Mouse (Mus musculus): Measurements from ENCODE around the gene 2310011J03Rik. TPM values are rescaled to one million over a fixed set of nuclear protein-coding genes. Genes with fewer than 3 reads are reported as not detected.
"Not testable (repeated sequence)": the region's sequence is repeated elsewhere in the genome, so short reads cannot be mapped to it uniquely, and the experiment has no call there.

The 2310011J03Rik gene
- polyA plus RNA-seq, 1 experiment from 2014 or later = 64.8 TPM

DNA sequence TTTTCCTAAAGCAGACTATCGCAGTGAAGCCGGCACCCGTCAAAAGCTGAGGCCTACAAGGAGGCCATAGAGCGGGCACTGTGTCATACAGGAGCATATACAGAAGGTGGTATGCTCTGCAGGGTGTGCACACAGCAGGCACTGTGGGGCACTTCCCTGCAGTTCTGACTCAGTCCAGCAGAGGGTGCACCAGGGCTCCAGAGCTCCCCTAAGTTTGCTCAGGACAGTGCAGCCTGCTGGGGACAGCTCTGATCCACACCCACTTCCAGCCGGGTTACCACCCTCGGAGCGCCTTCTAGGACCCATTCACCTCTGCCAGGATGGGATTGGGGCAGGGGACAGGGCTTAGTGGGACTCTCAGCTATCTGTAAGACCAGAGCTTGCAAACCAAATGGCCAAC lies 30.0 kb upstream of the 2310011J03Rik start:
- peaks cover 6% of the 10 kb centered on the region; the same call in 1 of the 2 replicates for H3K4me1 ChIP-seq (ENCODE audit: insufficient read depth, low read depth, low read length)
- peak; percentile 87 for DNase-seq (ENCODE audit: low spot score)
- H3K4me2 ChIP-seq (replicated peaks; ENCODE audit: low read depth, low read length) = no peak overlapping the region
- no peak overlapping the region for H3K27ac ChIP-seq (ENCODE audit: low read length)
- H3K9ac ChIP-seq (replicated peaks; ENCODE audit: low read depth) = no peak overlapping the region
- 4% methylated on average over 7 of the region's 7 CpGs for WGBS
- H3K27me3 ChIP-seq (replicated peaks; ENCODE audit: insufficient read depth, low read length) = peaks cover 26% of the 10 kb centered on the region
- peak; percentile 82 for ATAC-seq
- no peaks in the 10 kb centered on the region for H3K36me3 ChIP-seq (ENCODE audit: insufficient read depth, low read length)
- no peaks in the 10 kb centered on the region for H3K9me3 ChIP-seq (ENCODE audit: low read length)
- H3K4me3 ChIP-seq (ENCODE audit: low read depth, low read length) = no peak overlapping the region
- TF ChIP-seq CTCF (IDR thresholded peaks at IDR 0.05) (peak; percentile 97), EP300 (IDR thresholded peaks at IDR 0.05) (no peak)

DNA sequence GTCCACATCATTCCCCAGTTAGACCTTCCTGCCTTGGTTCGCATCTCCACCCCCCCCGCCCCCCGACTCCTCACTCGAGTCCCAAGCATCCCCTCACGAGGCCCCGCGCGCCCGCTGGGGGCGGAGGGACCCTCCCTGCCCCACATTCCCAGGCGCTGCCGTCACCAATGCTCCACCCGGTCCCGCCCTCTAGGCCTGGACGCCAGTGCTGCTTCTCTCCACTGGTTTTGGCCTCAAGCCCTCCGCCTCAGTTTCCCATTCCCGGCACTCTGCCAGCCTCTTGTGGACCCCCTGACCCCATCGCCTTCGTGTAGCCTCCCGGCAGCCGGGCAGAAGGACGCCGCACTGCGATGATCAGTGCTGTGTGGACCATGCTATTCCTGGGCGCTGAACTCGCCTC lies 28.6 kb upstream of the 2310011J03Rik start:
- no peak for TF ChIP-seq CTCF (IDR thresholded peaks at IDR 0.05)
- peaks cover 14% of the 10 kb centered on the region; the same call in 1 of the 2 replicates for H3K4me1 ChIP-seq (ENCODE audit: insufficient read depth, low read depth, low read length)
- no peak overlapping the region for H3K27ac ChIP-seq (ENCODE audit: low read length)
- H3K4me2 ChIP-seq (replicated peaks; ENCODE audit: low read depth, low read length) = 0 out of 2 replicates have a peak overlapping the region, but pooled peaks have one; percentile 63
- H3K9ac ChIP-seq (replicated peaks; ENCODE audit: low read depth) = no peak overlapping the region
- WGBS = 14% methylated on average over 24 of the region's 26 CpGs
- ATAC-seq (no peak), DNase-seq (ENCODE audit: low spot score) (peak; percentile 24)
- no peaks in the 10 kb centered on the region for H3K36me3 ChIP-seq (ENCODE audit: insufficient read depth, low read length)
- no peak overlapping the region; the same call in 1 of the 2 replicates for H3K4me3 ChIP-seq (ENCODE audit: low read depth, low read length)
- peaks cover 18% of the 10 kb centered on the region for H3K27me3 ChIP-seq (replicated peaks; ENCODE audit: insufficient read depth, low read length)
- no peaks in the 10 kb centered on the region for H3K9me3 ChIP-seq (ENCODE audit: low read length)

DNA sequence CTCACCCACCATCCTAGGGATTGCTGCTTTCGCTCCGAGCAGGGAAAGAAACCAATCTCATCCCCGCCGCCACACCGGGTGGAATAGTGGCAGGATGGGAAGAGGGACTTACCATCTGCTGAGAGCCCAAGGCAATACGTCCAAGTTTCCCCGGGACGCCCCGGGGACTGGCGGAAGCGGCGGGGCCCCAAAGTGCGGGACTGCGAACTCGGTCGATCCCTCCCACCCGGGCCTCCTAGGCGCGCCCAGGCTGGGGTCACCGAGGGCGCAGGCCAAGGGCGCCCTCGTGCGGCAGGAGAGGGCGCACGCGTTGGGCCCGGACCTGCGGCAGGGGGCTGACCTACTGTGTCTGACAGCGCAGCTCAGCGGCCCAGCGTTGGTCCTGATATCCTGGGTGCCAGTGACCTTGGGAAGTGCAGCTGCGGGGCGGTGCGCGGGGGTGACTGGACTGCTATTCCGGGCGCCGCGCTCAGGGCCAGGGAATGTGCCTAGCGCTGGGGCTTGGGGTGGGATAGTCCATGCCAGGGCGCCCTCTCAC lies 28.0 kb upstream of the 2310011J03Rik start, which contains the start of gene Adamtsl5:
Adamtsl5 (minus strand) TSS at position 169 of the 538 bp plus-strand sequence.
- DNase-seq (ENCODE audit: low spot score) (peak; percentile 72), ATAC-seq (peak; percentile 58)
- Histone ChIP-seq H3K9me3 (ENCODE audit: low read length) (no peaks in the 10 kb centered on the region), H3K27ac (ENCODE audit: low read length) (no peak within 1 kb of the TSS), H3K36me3 (ENCODE audit: insufficient read depth, low read length) (no peaks in the 10 kb centered on the region), H3K4me1 (ENCODE audit: insufficient read depth, low read depth, low read length) (peaks cover 14% of the 10 kb centered on the region; the same call in 1 of the 2 replicates), H3K4me3 (ENCODE audit: low read depth, low read length) (peak within 1 kb of the TSS; percentile 38), H3K9ac (replicated peaks; ENCODE audit: low read depth) (0 out of 2 replicates have a peak within 1 kb of the TSS, but pooled peaks have one; percentile 12), H3K4me2 (replicated peaks; ENCODE audit: low read depth, low read length) (peak within 1 kb of the TSS; percentile 63), H3K27me3 (replicated peaks; ENCODE audit: insufficient read depth, low read length) (peaks cover 21% of the 10 kb centered on the region)
- WGBS = 2% methylated on average over 34 of the region's 42 CpGs
- TF ChIP-seq EP300 (IDR thresholded peaks at IDR 0.05) = no peak
- peak; percentile 88 for TF ChIP-seq CTCF (IDR thresholded peaks at IDR 0.05)

DNA sequence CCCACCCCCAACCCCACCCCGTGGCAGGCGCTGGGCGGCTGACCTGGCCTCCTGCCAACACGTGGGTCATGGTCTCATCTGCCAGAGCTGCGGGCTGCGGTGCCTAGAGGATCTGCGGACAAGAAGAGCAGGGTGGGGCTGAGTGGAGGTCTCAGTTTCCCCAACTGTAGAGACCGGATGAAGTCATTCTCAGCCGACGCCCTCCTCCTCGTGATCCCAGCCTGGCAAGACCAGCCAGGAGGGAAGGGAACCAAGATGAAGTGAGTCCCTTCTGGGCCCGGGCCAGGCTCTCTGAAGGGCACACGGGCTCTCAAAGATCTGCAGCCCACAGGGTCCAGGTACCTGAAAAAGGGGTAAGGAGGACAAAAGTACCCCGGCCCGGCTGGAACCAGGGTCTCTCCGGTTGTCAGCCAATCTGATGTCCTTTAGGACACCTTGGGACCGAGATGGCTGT lies 27.2 kb upstream of the 2310011J03Rik start:
- Histone ChIP-seq H3K4me1 (ENCODE audit: insufficient read depth, low read depth, low read length) (peaks cover 14% of the 10 kb centered on the region; the same call in 1 of the 2 replicates), H3K4me3 (ENCODE audit: low read depth, low read length) (peak overlapping the region; percentile 38; the same call in 1 of the 2 replicates), H3K27me3 (replicated peaks; ENCODE audit: insufficient read depth, low read length) (peaks cover 21% of the 10 kb centered on the region), H3K9ac (replicated peaks; ENCODE audit: low read depth) (0 out of 2 replicates have a peak overlapping the region, but pooled peaks have one; percentile 12), H3K36me3 (ENCODE audit: insufficient read depth, low read length) (no peaks in the 10 kb centered on the region), H3K27ac (ENCODE audit: low read length) (no peak overlapping the region), H3K4me2 (replicated peaks; ENCODE audit: low read depth, low read length) (peak overlapping the region; percentile 63), H3K9me3 (ENCODE audit: low read length) (no peaks in the 10 kb centered on the region)
- ATAC-seq (no peak), DNase-seq (ENCODE audit: low spot score) (no peak)
- TF ChIP-seq EP300 (IDR thresholded peaks at IDR 0.05) (no peak), CTCF (IDR thresholded peaks at IDR 0.05) (no peak)
- WGBS = 6% methylated on average over 17 of the region's 17 CpGs

DNA sequence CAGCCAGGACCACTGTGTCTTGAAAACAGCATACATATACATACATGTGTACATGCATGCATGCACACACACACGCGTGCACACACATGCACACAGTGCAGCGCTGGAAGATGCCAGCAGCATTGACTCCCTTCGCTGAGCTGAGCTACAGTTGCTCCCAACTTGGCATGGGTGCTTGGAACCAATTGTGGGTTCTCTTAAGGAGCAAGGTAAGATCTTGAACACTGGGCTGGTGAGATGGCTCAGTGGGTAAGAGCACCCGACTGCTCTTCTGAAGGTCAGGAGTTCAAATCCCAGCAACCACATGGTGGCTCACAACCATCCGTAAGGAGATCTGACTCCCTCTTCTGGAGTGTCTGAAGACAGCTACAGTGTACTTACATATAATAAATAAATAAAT lies 25.6 kb upstream of the 2310011J03Rik start:
- DNase-seq (ENCODE audit: low spot score); H3K9me3 ChIP-seq (ENCODE audit: low read length); ATAC-seq; H3K4me3 ChIP-seq (ENCODE audit: low read depth, low read length); H3K27ac ChIP-seq (ENCODE audit: low read length); H3K9ac ChIP-seq (replicated peaks; ENCODE audit: low read depth); H3K36me3 ChIP-seq (ENCODE audit: insufficient read depth, low read length); H3K4me2 ChIP-seq (replicated peaks; ENCODE audit: low read depth, low read length): not testable (repeated sequence)
- WGBS = 79% methylated on average over 5 of the region's 6 CpGs
- peaks cover 14% of the 10 kb centered on the region; the same call in 1 of the 2 replicates for H3K4me1 ChIP-seq (ENCODE audit: insufficient read depth, low read depth, low read length)
- H3K27me3 ChIP-seq (replicated peaks; ENCODE audit: insufficient read depth, low read length) = peaks cover 33% of the 10 kb centered on the region

DNA sequence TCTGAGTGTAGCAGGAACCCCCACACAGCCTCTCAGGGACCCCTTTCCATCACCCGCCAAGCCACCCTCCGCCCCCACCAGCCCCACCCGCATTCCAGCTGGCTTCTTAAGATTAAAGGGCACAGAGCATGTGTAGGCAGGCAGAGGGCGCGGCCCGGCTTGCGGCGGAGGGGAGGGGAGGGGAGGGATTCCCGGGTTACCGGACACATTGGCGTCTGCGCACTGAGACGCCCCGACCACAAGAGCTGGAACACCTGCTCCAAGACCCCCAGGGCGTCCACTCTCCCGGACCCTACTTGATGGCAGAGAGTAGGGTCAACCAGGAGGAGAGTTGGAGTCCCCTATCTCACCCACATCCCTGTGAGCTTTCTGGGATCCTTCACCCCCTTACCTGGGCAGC lies 24.8 kb upstream of the 2310011J03Rik start:
- TF ChIP-seq EP300 (IDR thresholded peaks at IDR 0.05) = no peak
- TF ChIP-seq CTCF (IDR thresholded peaks at IDR 0.05) = no peak
- no peaks in the 10 kb centered on the region for H3K36me3 ChIP-seq (ENCODE audit: insufficient read depth, low read length)
- peak; percentile 69 for DNase-seq (ENCODE audit: low spot score)
- peaks cover 34% of the 10 kb centered on the region for H3K27me3 ChIP-seq (replicated peaks; ENCODE audit: insufficient read depth, low read length)
- WGBS = 6% methylated on average over 16 of the region's 16 CpGs
- H3K27ac ChIP-seq (ENCODE audit: low read length) = peak overlapping the region; percentile 81
- H3K4me2 ChIP-seq (replicated peaks; ENCODE audit: low read depth, low read length) = peak overlapping the region; percentile 43
- H3K9me3 ChIP-seq (ENCODE audit: low read length) = no peaks in the 10 kb centered on the region
- ATAC-seq = peak; percentile 15; the same call in 1 of the 2 replicates
- peaks cover 14% of the 10 kb centered on the region; the same call in 1 of the 2 replicates for H3K4me1 ChIP-seq (ENCODE audit: insufficient read depth, low read depth, low read length)
- 0 out of 2 replicates have a peak overlapping the region, but pooled peaks have one; percentile 5 for H3K4me3 ChIP-seq (ENCODE audit: low read depth, low read length)
- no peak overlapping the region; the same call in 1 of the 2 replicates for H3K9ac ChIP-seq (replicated peaks; ENCODE audit: low read depth)
